Mouse (Mus musculus): ENCODE measurements around the gene Fam162a.

GRCm38 (mm10) chr16:36047538-36047937 lies 23.9 kb downstream of the Fam162a start:
- no peak for TF ChIP-seq POLR2A (IDR thresholded peaks at IDR 0.05; ENCODE audit: extremely low read depth, insufficient read depth, low read length)
- TF ChIP-seq CTCF (IDR thresholded peaks at IDR 0.05; ENCODE audit: low read depth, low read length) = no peak

Measured in liver, adult 2 months (tissue).